Mouse (Mus musculus) bone marrow, adult 2 months (tissue): Measurements from ENCODE around the gene Optc.

Experiments used
- CTCF ChIP-seq: fragments of 200-500 bp; IDR thresholded peaks from 2 replicates; pipeline ENCODE4 v1.5.1; 2011; ENCODE audit warnings: low read length, control low read depth; ENCODE audit not compliant: control insufficient read depth, insufficient read depth
- POLR2A ChIP-seq: fragments of 200-500 bp; IDR thresholded peaks from 2 replicates; pipeline ENCODE4 v1.6.1; 2011; ENCODE audit warnings: low read depth, mild to moderate bottlenecking, control low read depth, low read length, borderline replicate concordance; ENCODE audit not compliant: control insufficient read depth

DNA sequence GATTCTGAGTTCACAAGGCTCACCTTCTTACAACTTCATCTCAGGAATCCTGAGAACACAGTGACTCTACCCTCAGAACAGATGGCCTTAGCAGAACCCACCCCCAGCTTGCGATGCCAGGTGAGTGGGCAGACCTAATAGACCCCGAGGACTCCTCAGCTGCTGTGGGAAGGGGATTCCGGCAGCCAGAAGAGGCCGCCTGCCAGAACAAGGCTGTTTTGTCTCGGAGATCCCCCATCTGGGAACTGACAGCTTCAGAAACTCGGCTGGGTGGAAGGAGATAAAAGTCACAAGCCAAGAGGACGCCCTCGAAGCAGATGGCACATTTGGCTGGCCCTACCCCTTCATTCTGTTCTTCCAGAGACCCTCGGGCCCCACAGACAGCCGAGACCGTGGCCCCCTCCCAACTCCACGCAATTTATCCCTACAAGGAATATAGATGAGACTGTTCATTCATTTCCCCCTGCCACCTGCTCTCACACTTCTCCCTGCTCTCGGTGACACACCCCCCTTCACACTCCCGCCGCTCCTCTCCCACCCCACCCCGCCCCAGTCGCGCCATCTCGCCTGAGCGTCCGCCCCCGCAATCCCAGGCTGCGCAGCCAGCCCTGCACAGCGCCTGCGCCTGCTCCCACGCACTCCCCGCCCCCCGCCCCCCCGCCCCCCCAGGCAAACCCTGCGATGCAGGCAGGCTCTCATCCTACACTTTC, at the start of gene Optc:
- no peak for TF ChIP-seq POLR2A
- TF ChIP-seq CTCF: no peak
